ENCODE assay signal across 8 mouse cellular contexts in the genomic region with DNA sequence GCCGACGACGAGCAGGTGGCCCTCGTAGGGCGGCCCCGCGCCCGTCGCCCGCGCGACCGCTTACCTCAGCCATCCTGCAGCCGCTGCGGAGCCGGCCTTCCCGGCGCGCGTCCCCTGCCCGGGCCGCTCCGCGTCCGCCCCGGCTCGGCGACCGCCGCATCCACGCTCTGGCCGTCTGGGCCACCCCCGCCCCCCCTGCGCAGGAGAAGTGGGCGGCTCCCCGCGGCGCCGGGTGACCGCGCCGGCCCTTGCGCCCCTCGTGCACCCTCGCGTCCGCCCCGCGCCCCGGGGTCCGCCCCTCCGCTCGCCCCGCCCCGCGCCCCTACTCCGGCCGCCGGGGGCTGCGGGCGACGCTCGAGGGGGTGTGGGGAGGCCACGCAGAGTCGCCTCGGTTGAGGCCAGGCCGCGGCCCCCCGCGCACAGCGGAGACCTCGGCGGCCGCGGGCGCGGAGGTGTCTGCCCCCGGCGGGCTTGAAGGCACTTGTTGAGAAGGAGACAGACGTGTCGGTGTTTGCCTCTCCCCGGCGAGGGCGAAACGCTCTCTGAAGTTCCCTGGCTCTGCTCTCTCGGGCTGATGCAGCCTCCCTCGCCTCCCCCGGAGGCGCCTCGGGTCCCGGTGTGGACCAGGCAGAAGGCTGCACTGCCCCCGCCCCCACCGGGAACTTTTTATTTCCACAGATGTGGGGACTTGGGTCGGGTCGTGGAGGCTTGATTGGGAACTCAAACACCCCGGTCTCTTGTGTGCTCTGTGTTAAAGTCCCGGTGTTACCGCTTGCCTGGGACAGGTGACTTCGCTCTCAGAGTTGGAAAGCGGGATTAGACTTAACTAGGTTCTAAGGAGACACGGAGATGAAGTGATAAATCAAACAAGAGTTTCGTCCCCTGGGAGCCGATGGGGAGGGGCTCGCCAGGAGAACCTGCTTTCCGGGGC. TPM values are rescaled to one million over a fixed set of nuclear protein-coding genes. Genes with fewer than 3 reads are reported as not detected.
DNase-seq lines count a peak whose midpoint lies in the region; ATAC-seq and TF ChIP-seq lines count a peak whose summit lies in the region.

A gene (minus strand): TSS at position 162 of the 931 bp plus-strand sequence.

- H3K4me3 ChIP-seq in ES-Bruce4 (ENCODE audit: low read depth, low read length): peak within 1 kb of the TSS; percentile 42
- H3K4me3 ChIP-seq in forebrain, embryonic 12.5 days (replicated peaks): peak within 1 kb of the TSS; percentile 61
- H3K4me3 ChIP-seq in neural tube, embryonic 11.5 days (ENCODE audit: low read depth, low read length): peak within 1 kb of the TSS; percentile 55

- peak; percentile 60; the same call in 1 of the 2 replicates for ATAC-seq in forebrain, embryonic 12.5 days (ENCODE audit: low FRiP score)
- peak; percentile 35; the same call in 1 of the 2 replicates for ATAC-seq in neural tube, embryonic 11.5 days (ENCODE audit: insufficient read depth, low FRiP score, low TSS enrichment)

- H3K27me3 ChIP-seq in ES-Bruce4 (ENCODE audit: control insufficient read depth, insufficient read depth, low read length, poor library complexity, severe bottlenecking): peaks cover 22% of the 10 kb centered on the region
- peaks cover 85% of the 10 kb centered on the region for H3K27me3 ChIP-seq in forebrain, embryonic 12.5 days
- peaks cover 62% of the 10 kb centered on the region for H3K27me3 ChIP-seq in neural tube, embryonic 11.5 days (ENCODE audit: control insufficient read depth, insufficient read depth, low read length)

- no peak for TF ChIP-seq CTCF in ES-Bruce4 (IDR thresholded peaks at IDR 0.05; ENCODE audit: low read depth, low read length)

- no peak for TF ChIP-seq POLR2A in ES-Bruce4 (IDR thresholded peaks at IDR 0.05; ENCODE audit: insufficient read depth, low read length)

- peak; percentile 11 for DNase-seq in gastrocnemius, postnatal 14 days
- DNase-seq in gastrocnemius, postnatal 36 days: no peak
- peak; percentile 49 for DNase-seq in kidney, postnatal 10 days
- DNase-seq in neural tube, embryonic 11.5 days (ENCODE audit: low spot score): peak; percentile 52
- no peak for DNase-seq in layer of hippocampus, adult 9-11 months
- DNase-seq in layer of hippocampus, adult 9-10 months (ENCODE audit: low spot score): no peak

- no peaks in the 10 kb centered on the region for H3K4me1 ChIP-seq in ES-Bruce4 (ENCODE audit: control insufficient read depth, insufficient read depth, low read length)
- peaks cover 19% of the 10 kb centered on the region for H3K4me1 ChIP-seq in forebrain, embryonic 12.5 days
- 0 out of 2 replicates have a peak, but pooled peaks cover 6% of the 10 kb centered on the region for H3K4me1 ChIP-seq in neural tube, embryonic 11.5 days (ENCODE audit: control insufficient read depth, insufficient read depth, low read length)

- 1% methylated on average over 89 of the region's 105 CpGs for WGBS in forebrain, embryonic 12.5 days
- under 1% methylated on average over 81 of the region's 105 CpGs for WGBS in neural tube, embryonic 11.5 days

- no peak within 1 kb of the TSS for H3K27ac ChIP-seq in ES-Bruce4 (ENCODE audit: insufficient read depth, low read length)
- H3K27ac ChIP-seq in forebrain, embryonic 12.5 days: no peak within 1 kb of the TSS
- H3K27ac ChIP-seq in neural tube, embryonic 11.5 days (ENCODE audit: low read depth, low read length): no peak within 1 kb of the TSS

- no peaks in the 10 kb centered on the region for H3K36me3 ChIP-seq in ES-Bruce4 (ENCODE audit: control insufficient read depth, insufficient read depth, low read length, poor library complexity, severe bottlenecking)
- no peaks in the 10 kb centered on the region for H3K36me3 ChIP-seq in forebrain, embryonic 12.5 days (replicated peaks)
- no peaks in the 10 kb centered on the region for H3K36me3 ChIP-seq in neural tube, embryonic 11.5 days (ENCODE audit: control insufficient read depth, insufficient read depth, low read length)

- H3K9me3 ChIP-seq in ES-Bruce4 (replicated peaks; ENCODE audit: control insufficient read depth, insufficient read depth, low read length, poor library complexity, severe bottlenecking): no peaks in the 10 kb centered on the region
- H3K9me3 ChIP-seq in forebrain, embryonic 12.5 days: no peaks in the 10 kb centered on the region
- no peaks in the 10 kb centered on the region for H3K9me3 ChIP-seq in neural tube, embryonic 11.5 days (ENCODE audit: control insufficient read depth, low read length)

- TF ChIP-seq EP300 in ES-Bruce4 (IDR thresholded peaks at IDR 0.05; ENCODE audit: insufficient read depth, low read depth, low read length): no peak

- peak within 1 kb of the TSS; percentile 97 for H3K4me2 ChIP-seq in forebrain, embryonic 12.5 days
- H3K4me2 ChIP-seq in neural tube, embryonic 11.5 days (ENCODE audit: low read depth): peak within 1 kb of the TSS; percentile 89

- intact Hi-C loops in gastrocnemius, postnatal 14 days (cut with DNase I; ENCODE audit: low total_unique reads): no loop called here
- intact Hi-C loops in gastrocnemius, postnatal 36 days (cut with DNase I): no loop called here

- H3K9ac ChIP-seq in ES-Bruce4 (ENCODE audit: low read depth, poor library complexity, severe bottlenecking): peak within 1 kb of the TSS; percentile 63
- H3K9ac ChIP-seq in forebrain, embryonic 12.5 days: peak within 1 kb of the TSS; percentile 50; the same call in 1 of the 2 replicates
- peak within 1 kb of the TSS; percentile 56 for H3K9ac ChIP-seq in neural tube, embryonic 11.5 days (ENCODE audit: low read length)

RNA-seq across cellular contexts. Expression of the gene that starts here (rescaled TPM):
- total RNA-seq in gastrocnemius, postnatal 14 days (2021): not detected
- not detected for total RNA-seq in gastrocnemius, postnatal 36 days (2021)
- polyA plus RNA-seq in ES-Bruce4 (2011; ENCODE audit: insufficient read depth, insufficient read length, low read depth, missing spikeins): 0.30 TPM in 1 of 2 replicates, not detected in the other
- polyA plus RNA-seq in forebrain, embryonic 12.5 days (2016; fragmentation: Nextera tagmentation; extraction: Ambion mirVana): 0.33 and 0.40 TPM in 2 replicates
- polyA plus RNA-seq in neural tube, embryonic 11.5 days (2014; fragmentation: Nextera tagmentation; extraction: Ambion mirVana): 3.3 and 4.6 TPM in 2 replicates

Comparison
In these comparisons a context has a peak if more than half of its experiments do, and no peak if none do; other contexts are left out.
1. Peak in DNase-seq in gastrocnemius, postnatal 14 days; RNA of the gene not detected or under 1 TPM.
2. Peak in ATAC-seq, H3K4me3 ChIP-seq, H3K9ac ChIP-seq and H3K4me2 ChIP-seq in forebrain, embryonic 12.5 days; RNA of the gene not detected or under 1 TPM.
3. DNase-seq: peak in kidney, postnatal 10 days (single experiment) and neural tube, embryonic 11.5 days (single experiment); none in gastrocnemius, postnatal 36 days (0 of 2), layer of hippocampus, adult 9-11 months (single experiment) and layer of hippocampus, adult 9-10 months (single experiment).
4. Peak in every context shown above with its lines, with median percentiles within 50 percentile points of each other: H3K4me3 ChIP-seq and H3K9ac ChIP-seq.